8 mouse cellular contexts compared by ENCODE assay signal in the genomic region with DNA sequence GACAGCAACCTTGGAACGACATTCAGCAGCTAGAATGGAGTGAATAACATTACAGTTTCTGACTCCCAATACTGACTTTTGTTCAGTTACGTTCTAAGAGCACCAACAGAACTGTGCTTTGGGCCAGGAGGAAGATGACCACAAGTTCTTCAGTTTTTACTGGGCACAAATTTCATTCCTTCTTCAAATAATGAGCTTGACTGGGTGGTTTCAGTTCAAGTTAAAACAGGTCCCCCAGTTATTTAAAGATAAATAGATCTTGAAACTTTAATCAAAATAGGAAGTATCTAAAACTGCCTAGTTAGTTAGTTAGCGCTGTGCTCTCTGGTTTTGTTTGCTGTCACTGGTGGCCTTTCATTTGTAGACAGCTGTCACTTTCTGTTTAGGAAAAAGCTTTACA. TPM values are rescaled to one million over a fixed set of nuclear protein-coding genes. Genes with fewer than 3 reads are reported as not detected.
A peak's percentile ranks its signal among the peaks of the same experiment; 100 is the strongest.
DNase-seq lines count a peak whose midpoint lies in the region; ATAC-seq and TF ChIP-seq lines count a peak whose summit lies in the region.

No protein-coding gene starts in this region.

- no peak for TF ChIP-seq CTCF in kidney, adult 2 months (conservative IDR thresholded peaks at IDR 0.05; ENCODE audit: insufficient read depth, insufficient read length, low read depth, low read length)

- no peak overlapping the region for H3K4me3 ChIP-seq in kidney, adult 2 months (ENCODE audit: insufficient read depth, low read depth, low read length)
- H3K4me3 ChIP-seq in midbrain, embryonic 10.5 days: peak overlapping the region; percentile 47; the same call in 1 of the 2 replicates

- H3K4me1 ChIP-seq in kidney, adult 2 months (ENCODE audit: control insufficient read depth, insufficient read depth, low read length): peaks cover 58% of the 10 kb centered on the region
- H3K4me1 ChIP-seq in midbrain, embryonic 10.5 days: peaks cover 91% of the 10 kb centered on the region

- DNase-seq in kidney, adult 2 months: no peak
- DNase-seq in kidney, adult 9 months: no peak
- no peak for DNase-seq in midbrain, embryonic 10.5 days (ENCODE audit: low spot score)
- no peak for DNase-seq in gastrocnemius, postnatal 4 days (ENCODE audit: low spot score in 2 of 2)
- no peak for DNase-seq in ovary, adult 18-20 months (ENCODE audit: low spot score)

- TF ChIP-seq POLR2A in kidney, adult 2 months (IDR thresholded peaks at IDR 0.05; ENCODE audit: low read depth, low read length): no peak

- H3K27me3 ChIP-seq in kidney, adult 2 months (replicated peaks; ENCODE audit: control insufficient read depth, insufficient read depth, low read length): no peaks in the 10 kb centered on the region
- H3K27me3 ChIP-seq in midbrain, embryonic 10.5 days (ENCODE audit: low read depth, poor library complexity, severe bottlenecking): no peaks in the 10 kb centered on the region

- peak; percentile 16 for ATAC-seq in activated CD4-positive, CD25-positive, alpha-beta regulatory T cell, adult 4 months
- peak; percentile 15 for ATAC-seq in granulocyte monocyte progenitor cell, adult 5-6 weeks (replicated peaks; ENCODE audit: poor library complexity, severe bottlenecking)
- ATAC-seq in frontal cortex, adult (ENCODE audit: low TSS enrichment): no peak

- H3K27ac ChIP-seq in kidney, adult 2 months (ENCODE audit: insufficient read depth, low read depth, low read length): peak overlapping the region; percentile 99
- H3K27ac ChIP-seq in midbrain, embryonic 10.5 days (replicated peaks): peak overlapping the region; percentile 88

- no peaks in the 10 kb centered on the region for H3K9me3 ChIP-seq in midbrain, embryonic 10.5 days (replicated peaks)

- WGBS in kidney, adult 2 months: 27% methylated on average over 3 of the region's 3 CpGs
- 14% methylated on average over 3 of the region's 3 CpGs for WGBS in midbrain, embryonic 10.5 days

- H3K36me3 ChIP-seq in kidney, adult 2 months (ENCODE audit: control insufficient read depth, insufficient read depth, low read length): no peaks in the 10 kb centered on the region; the same call in 1 of the 2 replicates
- no peaks in the 10 kb centered on the region for H3K36me3 ChIP-seq in midbrain, embryonic 10.5 days

RNA-seq across cellular contexts. Expression of a gene that starts 52.2 kb away (rescaled TPM):
- 30.1 and 40.4 TPM in 2 replicates for polyA plus RNA-seq in kidney, adult 2 months (2012; rRNA removed)
- 100 to 1,000 TPM; 138 to 151 TPM for polyA plus RNA-seq in activated CD4-positive, CD25-positive, alpha-beta regulatory T cell, adult 4 months (2017; shearing (Covaris generic))
- 108 and 137 TPM in 2 replicates for total RNA-seq in granulocyte monocyte progenitor cell, adult 5-6 weeks (2014; fragmentation: Nextera tagmentation)
- total RNA-seq in granulocyte monocyte progenitor cell, adult 5-6 weeks (2017): 265 and 275 TPM in 2 replicates
- 301 and 307 TPM in 2 replicates for polyA plus RNA-seq in midbrain, embryonic 10.5 days (2016; fragmentation: Nextera tagmentation; extraction: Ambion mirVana)
- total RNA-seq in gastrocnemius, postnatal 4 days (2021): 100 to 1,000 TPM; 163 to 184 TPM
